Mouse (Mus musculus) testis, adult 2 months (tissue): ENCODE measurements around the gene Pepd. TPM values are rescaled to one million over a fixed set of nuclear protein-coding genes. Genes with fewer than 3 reads are reported as not detected.

Source experiments
- H3K27ac ChIP-seq: fragments of 200-500 bp; 2 replicates; pipeline ENCODE4 v1.5.1; 2012; ENCODE audit warnings: low read depth, low read length; ENCODE audit not compliant: control insufficient read depth, insufficient read depth
- H3K27me3 ChIP-seq: fragments of 200-500 bp; 2 replicates; pipeline ENCODE4 v1.6.1; 2012; ENCODE audit warnings: mild to moderate bottlenecking, low read length, moderate library complexity; ENCODE audit not compliant: control insufficient read depth, insufficient read depth
- H3K36me3 ChIP-seq: fragments of 200-500 bp; 2 replicates; pipeline ENCODE4 v1.6.1; 2012; ENCODE audit warnings: mild to moderate bottlenecking, low read length; ENCODE audit not compliant: control insufficient read depth, insufficient read depth
- H3K4me1 ChIP-seq: fragments of 200-500 bp; 2 replicates; pipeline ENCODE4 v1.6.1; 2012; ENCODE audit warnings: low read length; ENCODE audit not compliant: control insufficient read depth, insufficient read depth
- H3K4me3 ChIP-seq: fragments of 200-500 bp; 2 replicates; pipeline ENCODE4 v1.5.1; 2012; ENCODE audit warnings: low read depth, mild to moderate bottlenecking, low read length, moderate library complexity, mixed read lengths; ENCODE audit not compliant: control insufficient read depth
- CTCF ChIP-seq: fragments of 200-500 bp; IDR thresholded peaks from 2 replicates; pipeline ENCODE4 v1.5.1; 2012; ENCODE audit warnings: low read depth, mild to moderate bottlenecking, inconsistent platforms, low read length, moderate library complexity; ENCODE audit not compliant: control insufficient read depth, insufficient read depth, insufficient replicate concordance
- POLR2A ChIP-seq: fragments of 200-500 bp; IDR thresholded peaks from 2 replicates; pipeline ENCODE4 v1.6.1; 2012; ENCODE audit warnings: low read depth, mild to moderate bottlenecking, inconsistent platforms, low read length, moderate library complexity; ENCODE audit not compliant: control insufficient read depth
- polyA plus RNA-seq: library from polyadenylated mRNA; depleted of rRNA; stranded (reverse); fragments of >200 nt; gene quantifications from 2 replicates; pipeline ENCODE4 v1.2.3, GENCODE M21; 2012

Gene Pepd
- polyA plus RNA-seq, 1 experiment, result 15.4 TPM

DNA sequence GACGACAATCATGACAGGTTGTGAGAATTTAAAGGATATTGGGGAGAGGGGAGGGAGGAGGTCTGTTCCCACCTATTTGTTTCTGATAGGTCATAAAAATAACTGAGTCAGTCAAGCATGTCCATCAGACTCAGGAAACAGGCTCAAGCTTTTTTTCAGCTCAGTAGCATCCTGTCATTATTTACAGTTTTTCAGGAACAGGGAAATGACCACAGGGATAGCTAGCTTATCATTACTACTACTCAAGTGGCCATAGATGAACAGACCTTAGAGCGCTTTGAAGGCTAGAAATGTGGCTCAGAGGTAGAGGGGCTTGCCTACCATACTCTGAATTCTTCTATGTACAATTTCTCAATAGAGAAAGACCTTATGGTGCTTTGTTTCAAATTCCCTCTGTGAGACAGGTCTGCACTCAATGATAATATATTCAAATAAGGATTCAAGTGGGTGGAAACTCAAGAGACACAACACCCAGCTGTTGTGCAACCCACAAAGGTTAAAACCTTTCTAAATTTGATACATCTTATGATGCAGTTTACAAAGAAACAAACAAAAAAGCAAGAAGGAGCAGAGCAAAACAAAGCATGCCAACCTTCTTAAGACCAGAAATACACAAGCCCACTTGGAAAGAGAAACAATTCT is 142.9 kb downstream of the Pepd start:
- peak overlapping the region; percentile 95 for H3K4me3 ChIP-seq
- H3K4me1 ChIP-seq, result peaks cover 2% of the 10 kb centered on the region
- no peaks in the 10 kb centered on the region for H3K27me3 ChIP-seq
- TF ChIP-seq CTCF (no peak), POLR2A (no peak)
- H3K36me3 ChIP-seq, result no peaks in the 10 kb centered on the region; the same call in 1 of the 2 replicates
- peak overlapping the region; percentile 93; the same call in 1 of the 2 replicates for H3K27ac ChIP-seq

DNA sequence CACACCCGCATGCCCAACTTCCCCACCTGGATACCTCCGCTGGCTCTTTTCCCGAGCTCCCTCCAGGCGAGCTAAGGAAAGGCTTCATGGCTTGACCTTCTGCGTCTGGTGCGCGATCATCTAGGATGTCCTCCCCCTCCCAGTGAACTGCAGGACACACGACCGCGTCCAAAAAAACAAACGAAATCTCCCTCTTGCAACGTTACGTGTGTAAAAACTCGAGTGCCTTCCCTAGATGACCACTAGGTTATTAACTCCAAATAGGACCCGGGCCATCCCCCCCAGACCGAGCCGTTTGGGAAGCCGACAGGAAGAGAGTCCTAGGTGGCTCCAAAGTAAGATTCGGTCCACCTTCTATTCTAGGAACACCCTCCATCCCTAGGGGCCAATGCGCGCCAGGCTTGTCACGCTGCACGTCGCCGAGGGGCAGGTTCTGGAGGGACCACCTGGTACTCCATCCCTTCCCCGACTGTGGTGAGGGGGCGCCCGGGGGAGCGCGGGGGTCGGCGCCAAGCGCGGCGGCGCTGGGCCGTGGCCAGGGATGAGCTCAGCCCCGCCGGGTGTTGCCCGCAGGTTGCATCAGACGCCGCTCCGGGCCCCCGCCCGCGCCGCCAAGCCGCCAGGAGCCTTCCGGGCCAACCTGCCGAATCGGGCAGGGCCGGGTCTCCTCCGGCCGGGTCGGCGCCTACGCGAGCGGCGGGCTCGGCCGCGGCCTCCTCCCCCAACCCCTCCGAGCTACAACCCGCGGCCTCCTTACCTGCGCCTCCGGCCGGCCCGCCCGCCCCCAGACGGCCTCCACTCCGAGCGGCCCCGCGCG is 143.6 kb downstream of the Pepd start:
- no peaks in the 10 kb centered on the region for H3K36me3 ChIP-seq
- 0 out of 2 replicates have a peak, but pooled peaks have one; percentile 1 for TF ChIP-seq CTCF
- TF ChIP-seq POLR2A, result no peak; the same call in 1 of the 2 replicates

GRCm38 (mm10) chr7:35056436-35056864 is 144.3 kb downstream of the Pepd start, which contains the start of gene Cebpg:
TSS of gene Cebpg (minus strand) at chr7:35056573.
- TF ChIP-seq CTCF (0 out of 2 replicates have a peak, but pooled peaks have one; percentile 3), POLR2A (peak; percentile 94)
- Histone ChIP-seq H3K4me1 (peaks cover 2% of the 10 kb centered on the region), H3K4me3 (peak within 1 kb of the TSS; percentile 95), H3K36me3 (no peaks in the 10 kb centered on the region), H3K27me3 (no peaks in the 10 kb centered on the region), H3K27ac (peak within 1 kb of the TSS; percentile 96)

More for the DNA sequence above, 143.6 kb downstream of the Pepd start:
- peak overlapping the region; percentile 95 for H3K4me3 ChIP-seq
- peaks cover 2% of the 10 kb centered on the region for H3K4me1 ChIP-seq
- peak overlapping the region; percentile 93 for H3K27ac ChIP-seq
- H3K27me3 ChIP-seq, result no peaks in the 10 kb centered on the region

GRCm38 (mm10) chr7:35056999-35057398 is 144.8 kb downstream of the Pepd start:
- Histone ChIP-seq H3K4me3 (peak overlapping the region; percentile 95), H3K27ac (peak overlapping the region; percentile 96), H3K4me1 (peaks cover 2% of the 10 kb centered on the region), H3K36me3 (no peaks in the 10 kb centered on the region), H3K27me3 (no peaks in the 10 kb centered on the region)
- TF ChIP-seq CTCF (no peak), POLR2A (no peak)

- H3K36me3 ChIP-seq, result no peaks in the 10 kb centered on the region
- no peak overlapping the region; the same call in 1 of the 2 replicates for H3K4me3 ChIP-seq
- peaks cover 2% of the 10 kb centered on the region for H3K4me1 ChIP-seq
- no peaks in the 10 kb centered on the region for H3K27me3 ChIP-seq
- TF ChIP-seq CTCF, result no peak
- TF ChIP-seq POLR2A, result no peak
- H3K27ac ChIP-seq, result no peak overlapping the region
Measured at GRCm38 (mm10) chr7:35057569-35057968, 145.4 kb downstream of the Pepd start.

GRCm38 (mm10) chr7:35058329-35058728 is 146.2 kb downstream of the Pepd start:
- TF ChIP-seq CTCF, result no peak
- no peak for TF ChIP-seq POLR2A
- no peaks in the 10 kb centered on the region for H3K36me3 ChIP-seq

GRCm38 (mm10) chr7:35059467-35059866 is 147.3 kb downstream of the Pepd start:
- TF ChIP-seq CTCF (no peak), POLR2A (no peak)
- Histone ChIP-seq H3K36me3 (no peaks in the 10 kb centered on the region), H3K27ac (no peak overlapping the region)

More at GRCm38 (mm10) chr7:35058329-35058728, 146.2 kb downstream of the Pepd start:
- no peak overlapping the region for H3K27ac ChIP-seq
- no peaks in the 10 kb centered on the region for H3K27me3 ChIP-seq
- no peak overlapping the region for H3K4me3 ChIP-seq
- peaks cover 2% of the 10 kb centered on the region for H3K4me1 ChIP-seq

More at GRCm38 (mm10) chr7:35059467-35059866, 147.3 kb downstream of the Pepd start:
- peaks cover 2% of the 10 kb centered on the region for H3K4me1 ChIP-seq
- H3K27me3 ChIP-seq, result no peaks in the 10 kb centered on the region
- H3K4me3 ChIP-seq, result no peak overlapping the region
